Mouse (Mus musculus): ENCODE measurements around the gene Supt3.

DNA sequence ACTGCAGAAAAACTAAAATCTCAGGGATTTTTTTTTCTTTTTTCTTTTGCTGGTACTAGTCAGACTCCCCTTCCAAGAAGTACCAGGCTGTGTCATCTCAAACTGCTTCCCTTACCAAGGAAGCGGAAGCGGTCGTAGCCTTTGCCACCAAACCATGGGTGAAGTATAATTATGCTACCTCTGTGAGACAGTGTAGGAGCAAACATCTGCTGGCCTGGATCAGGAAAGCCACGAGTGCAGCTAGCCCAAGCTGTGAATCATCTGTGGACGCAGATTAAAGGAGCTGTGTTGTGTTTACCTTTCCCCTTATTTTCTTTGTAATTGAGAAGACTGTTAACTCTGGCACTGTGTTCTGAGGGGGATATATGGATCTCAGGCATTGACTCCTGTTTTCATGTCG, 255.3 kb downstream of the Supt3 start:
- TF ChIP-seq CTCF (IDR thresholded peaks at IDR 0.05; ENCODE audit: control insufficient read depth, insufficient read depth, low read length) (no peak), POLR2A (IDR thresholded peaks at IDR 0.05; ENCODE audit: borderline replicate concordance, control insufficient read depth, low read depth, low read length) (no peak)
